Mouse (Mus musculus): Measurements from ENCODE around the gene Rbms3. TPM values are rescaled to one million over a fixed set of nuclear protein-coding genes. Genes with fewer than 3 reads are reported as not detected.

Rbms3 gene
- total RNA-seq, 1 experiment = 2.2 TPM

GRCm38 (mm10) chr9:117088309-117088708, 541.4 kb downstream of the Rbms3 start:
- Histone ChIP-seq H3K4me3 (ENCODE audit: insufficient read depth in 1 of 2, low read depth in 1 of 2, low read length in 2 of 2, poor library complexity in 1 of 2, severe bottlenecking in 1 of 2) (no peak overlapping the region), H3K9me3 (ENCODE audit: control insufficient read depth, insufficient read depth, low read depth, low read length) (no peaks in the 10 kb centered on the region), H3K9ac (ENCODE audit: insufficient read depth, low read depth, low read length, poor library complexity, severe bottlenecking) (no peak overlapping the region), H3K4me1 (ENCODE audit: control insufficient read depth in 2 of 2, insufficient read depth in 2 of 2, low read length in 2 of 2, poor library complexity in 1 of 2) (no peaks in the 10 kb centered on the region), H3K27ac (ENCODE audit: insufficient read depth, low read depth, low read length, poor library complexity, severe bottlenecking) (no peak overlapping the region), H3K36me3 (ENCODE audit: control insufficient read depth, insufficient read depth, low read length, poor library complexity, severe bottlenecking) (no peaks in the 10 kb centered on the region)
- TF ChIP-seq ZNF384 (IDR thresholded peaks at IDR 0.05; ENCODE audit: low read depth, low read length) = no peak
- TF ChIP-seq CHD2 (IDR thresholded peaks at IDR 0.05; ENCODE audit: low read depth, low read length) = no peak
- TF ChIP-seq HCFC1 (IDR thresholded peaks at IDR 0.05; ENCODE audit: borderline replicate concordance, insufficient read depth, low read length) = no peak
- no peak for TF ChIP-seq ZC3H11A (IDR thresholded peaks at IDR 0.05; ENCODE audit: borderline replicate concordance, low read depth, low read length)
- TF ChIP-seq MAFK (IDR thresholded peaks at IDR 0.05; ENCODE audit: insufficient read depth, low read depth, low read length) = no peak
- in situ Hi-C loops (cut with MboI; ENCODE audit: low sequenced_read_pairs in 2 of 2, unreplicated experiment in 2 of 2) = no loop called here
- DNase-seq (ENCODE audit: low read depth, low spot score) = no peak

GRCm38 (mm10) chr9:117085706-117086105, 544.0 kb downstream of the Rbms3 start:
- Histone ChIP-seq H3K9ac (ENCODE audit: insufficient read depth, low read depth, low read length, poor library complexity, severe bottlenecking) (no peak overlapping the region), H3K4me1 (ENCODE audit: control insufficient read depth in 2 of 2, insufficient read depth in 2 of 2, low read length in 2 of 2, poor library complexity in 1 of 2) (no peaks in the 10 kb centered on the region), H3K4me3 (ENCODE audit: insufficient read depth in 1 of 2, low read depth in 1 of 2, low read length in 2 of 2, poor library complexity in 1 of 2, severe bottlenecking in 1 of 2) (no peak overlapping the region), H3K27ac (ENCODE audit: insufficient read depth, low read depth, low read length, poor library complexity, severe bottlenecking) (no peak overlapping the region), H3K9me3 (ENCODE audit: control insufficient read depth, insufficient read depth, low read depth, low read length) (no peaks in the 10 kb centered on the region), H3K36me3 (ENCODE audit: control insufficient read depth, insufficient read depth, low read length, poor library complexity, severe bottlenecking) (no peaks in the 10 kb centered on the region)
- in situ Hi-C loops (cut with MboI; ENCODE audit: low sequenced_read_pairs in 2 of 2, unreplicated experiment in 2 of 2) = no loop called here
- TF ChIP-seq ZC3H11A (IDR thresholded peaks at IDR 0.05; ENCODE audit: borderline replicate concordance, low read depth, low read length) (no peak), CHD2 (IDR thresholded peaks at IDR 0.05; ENCODE audit: low read depth, low read length) (no peak), MAFK (IDR thresholded peaks at IDR 0.05; ENCODE audit: insufficient read depth, low read depth, low read length) (no peak), HCFC1 (IDR thresholded peaks at IDR 0.05; ENCODE audit: borderline replicate concordance, insufficient read depth, low read length) (no peak), ZNF384 (IDR thresholded peaks at IDR 0.05; ENCODE audit: low read depth, low read length) (no peak)
- no peak for DNase-seq (ENCODE audit: low read depth, low spot score)

- H3K36me3 ChIP-seq (ENCODE audit: control insufficient read depth, insufficient read depth, low read length, poor library complexity, severe bottlenecking) = no peaks in the 10 kb centered on the region
- no peaks in the 10 kb centered on the region for H3K9me3 ChIP-seq (ENCODE audit: control insufficient read depth, insufficient read depth, low read depth, low read length)
- H3K9ac ChIP-seq (ENCODE audit: insufficient read depth, low read depth, low read length, poor library complexity, severe bottlenecking) = no peak overlapping the region
- H3K27ac ChIP-seq (ENCODE audit: insufficient read depth, low read depth, low read length, poor library complexity, severe bottlenecking) = no peak overlapping the region
- H3K4me1 ChIP-seq (ENCODE audit: control insufficient read depth in 2 of 2, insufficient read depth in 2 of 2, low read length in 2 of 2, poor library complexity in 1 of 2) = no peaks in the 10 kb centered on the region
- DNase-seq (ENCODE audit: low read depth, low spot score) = no peak
- no peak overlapping the region for H3K4me3 ChIP-seq (ENCODE audit: insufficient read depth in 1 of 2, low read depth in 1 of 2, low read length in 2 of 2, poor library complexity in 1 of 2, severe bottlenecking in 1 of 2)
- in situ Hi-C loops (cut with MboI; ENCODE audit: low sequenced_read_pairs in 2 of 2, unreplicated experiment in 2 of 2) = no loop called here
- TF ChIP-seq HCFC1 (IDR thresholded peaks at IDR 0.05; ENCODE audit: borderline replicate concordance, insufficient read depth, low read length) (no peak), MAFK (IDR thresholded peaks at IDR 0.05; ENCODE audit: insufficient read depth, low read depth, low read length) (no peak), CHD2 (IDR thresholded peaks at IDR 0.05; ENCODE audit: low read depth, low read length) (no peak), ZNF384 (IDR thresholded peaks at IDR 0.05; ENCODE audit: low read depth, low read length) (no peak)
Measured at GRCm38 (mm10) chr9:117084471-117084870, 545.2 kb downstream of the Rbms3 start.

GRCm38 (mm10) chr9:117079471-117079870, 550.2 kb downstream of the Rbms3 start:
- DNase-seq (ENCODE audit: low read depth, low spot score) = no peak
- H3K27ac ChIP-seq (ENCODE audit: insufficient read depth, low read depth, low read length, poor library complexity, severe bottlenecking) = no peak overlapping the region
- H3K4me3 ChIP-seq (ENCODE audit: insufficient read depth in 1 of 2, low read depth in 1 of 2, low read length in 2 of 2, poor library complexity in 1 of 2, severe bottlenecking in 1 of 2) = no peak overlapping the region
- H3K36me3 ChIP-seq (ENCODE audit: control insufficient read depth, insufficient read depth, low read length, poor library complexity, severe bottlenecking) = no peaks in the 10 kb centered on the region
- no peak for TF ChIP-seq HCFC1 (IDR thresholded peaks at IDR 0.05; ENCODE audit: borderline replicate concordance, insufficient read depth, low read length)
- H3K9ac ChIP-seq (ENCODE audit: insufficient read depth, low read depth, low read length, poor library complexity, severe bottlenecking) = no peak overlapping the region
- no peaks in the 10 kb centered on the region for H3K4me1 ChIP-seq (ENCODE audit: control insufficient read depth in 2 of 2, insufficient read depth in 2 of 2, low read length in 2 of 2, poor library complexity in 1 of 2)
- in situ Hi-C loops (cut with MboI; ENCODE audit: low sequenced_read_pairs in 2 of 2, unreplicated experiment in 2 of 2) = no loop called here
- no peaks in the 10 kb centered on the region for H3K9me3 ChIP-seq (ENCODE audit: control insufficient read depth, insufficient read depth, low read depth, low read length)

GRCm38 (mm10) chr9:117077548-117077947, 552.2 kb downstream of the Rbms3 start:
- no peak overlapping the region for H3K9ac ChIP-seq (ENCODE audit: insufficient read depth, low read depth, low read length, poor library complexity, severe bottlenecking)
- in situ Hi-C loops (cut with MboI; ENCODE audit: low sequenced_read_pairs in 2 of 2, unreplicated experiment in 2 of 2) = no loop called here
- H3K27ac ChIP-seq (ENCODE audit: insufficient read depth, low read depth, low read length, poor library complexity, severe bottlenecking) = no peak overlapping the region
- no peaks in the 10 kb centered on the region for H3K4me1 ChIP-seq (ENCODE audit: control insufficient read depth in 2 of 2, insufficient read depth in 2 of 2, low read length in 2 of 2, poor library complexity in 1 of 2)
- no peak for DNase-seq (ENCODE audit: low read depth, low spot score)
- H3K9me3 ChIP-seq (ENCODE audit: control insufficient read depth, insufficient read depth, low read depth, low read length) = no peaks in the 10 kb centered on the region
- H3K36me3 ChIP-seq (ENCODE audit: control insufficient read depth, insufficient read depth, low read length, poor library complexity, severe bottlenecking) = no peaks in the 10 kb centered on the region
- no peak for TF ChIP-seq ZNF384 (IDR thresholded peaks at IDR 0.05; ENCODE audit: low read depth, low read length)
- no peak for TF ChIP-seq HCFC1 (IDR thresholded peaks at IDR 0.05; ENCODE audit: borderline replicate concordance, insufficient read depth, low read length)
- TF ChIP-seq ZC3H11A (IDR thresholded peaks at IDR 0.05; ENCODE audit: borderline replicate concordance, low read depth, low read length) = no peak
- TF ChIP-seq MAFK (IDR thresholded peaks at IDR 0.05; ENCODE audit: insufficient read depth, low read depth, low read length) = no peak
- TF ChIP-seq CHD2 (IDR thresholded peaks at IDR 0.05; ENCODE audit: low read depth, low read length) = no peak
- no peak overlapping the region for H3K4me3 ChIP-seq (ENCODE audit: insufficient read depth in 1 of 2, low read depth in 1 of 2, low read length in 2 of 2, poor library complexity in 1 of 2, severe bottlenecking in 1 of 2)

Data from ES-E14 (cell line).